Mouse (Mus musculus) kidney, adult 18-20 months (tissue): ENCODE data around the gene Vti1a.

Experiments used
- DNase-seq: peaks from one replicate; pipeline ENCODE4 v3.0.0; 2021

The Vti1a gene

GRCm38 (mm10) chr19:55530041-55530440, 213.9 kb downstream of the Vti1a start:
- no peak for DNase-seq

GRCm38 (mm10) chr19:55532681-55533080, 216.6 kb downstream of the Vti1a start:
- no peak for DNase-seq

- no peak for DNase-seq
These were observed 220.3 kb downstream of the Vti1a start for GRCm38 (mm10) chr19:55536273-55536937.

- peak; percentile 73 for DNase-seq
These were observed 221.6 kb downstream of the Vti1a start for GRCm38 (mm10) chr19:55537691-55538090.

- DNase-seq: no peak
These were observed 225.5 kb downstream of the Vti1a start for GRCm38 (mm10) chr19:55541641-55542040.

- DNase-seq: no peak
These were observed 226.4 kb downstream of the Vti1a start for GRCm38 (mm10) chr19:55542461-55542860.

- DNase-seq: no peak
These were observed 227.1 kb downstream of the Vti1a start for GRCm38 (mm10) chr19:55543188-55543587.

GRCm38 (mm10) chr19:55544498-55544897, 228.4 kb downstream of the Vti1a start:
- DNase-seq: no peak

- peak; percentile 86 for DNase-seq
These were observed 229.4 kb downstream of the Vti1a start for GRCm38 (mm10) chr19:55545529-55545928.

GRCm38 (mm10) chr19:55546009-55546528, 230.0 kb downstream of the Vti1a start:
- DNase-seq: no peak

GRCm38 (mm10) chr19:55548206-55548605, 232.1 kb downstream of the Vti1a start:
- no peak for DNase-seq

- no peak for DNase-seq
These were observed 232.6 kb downstream of the Vti1a start for GRCm38 (mm10) chr19:55548656-55549055.

- no peak for DNase-seq
These were observed 234.1 kb downstream of the Vti1a start for GRCm38 (mm10) chr19:55550176-55550575.

GRCm38 (mm10) chr19:55552339-55552738, 236.2 kb downstream of the Vti1a start:
- no peak for DNase-seq

- no peak for DNase-seq
These were observed 236.8 kb downstream of the Vti1a start for GRCm38 (mm10) chr19:55552861-55553260.

- DNase-seq: no peak
These were observed 238.2 kb downstream of the Vti1a start for GRCm38 (mm10) chr19:55554295-55554694.

GRCm38 (mm10) chr19:55554703-55555102, 238.6 kb downstream of the Vti1a start:
- DNase-seq: no peak

- DNase-seq: peak; percentile 34
These were observed 240.3 kb downstream of the Vti1a start for GRCm38 (mm10) chr19:55556168-55556999.

GRCm38 (mm10) chr19:55559331-55559730, 243.2 kb downstream of the Vti1a start:
- no peak for DNase-seq

GRCm38 (mm10) chr19:55560088-55560682, 244.1 kb downstream of the Vti1a start:
- DNase-seq: no peak

GRCm38 (mm10) chr19:55561469-55561868, 245.4 kb downstream of the Vti1a start:
- DNase-seq: no peak

- no peak for DNase-seq
These were observed 246.5 kb downstream of the Vti1a start for GRCm38 (mm10) chr19:55562487-55563147.

GRCm38 (mm10) chr19:55563148-55563651, 247.1 kb downstream of the Vti1a start:
- no peak for DNase-seq
